In genomic region chr3:106496045-106496721, GRCm38 (mm10) we compare ENCODE assay signal across 8 mouse cellular contexts. TPM values are rescaled to one million over a fixed set of nuclear protein-coding genes. Genes with fewer than 3 reads are reported as not detected.
DNase-seq lines count a peak whose midpoint lies in the region; ATAC-seq and TF ChIP-seq lines count a peak whose summit lies in the region.

No protein-coding gene starts in this region.

- H3K9ac ChIP-seq in kidney, postnatal 0 days (ENCODE audit: low read depth, low read length) = no peak overlapping the region
- H3K9ac ChIP-seq in liver, embryonic 12.5 days = no peak overlapping the region

- no peaks in the 10 kb centered on the region for H3K27me3 ChIP-seq in kidney, postnatal 0 days (ENCODE audit: insufficient read depth, low read length)
- H3K27me3 ChIP-seq in liver, embryonic 12.5 days (replicated peaks) = no peaks in the 10 kb centered on the region
- no peaks in the 10 kb centered on the region for H3K27me3 ChIP-seq in small intestine, adult 2 months (ENCODE audit: control insufficient read depth, insufficient read depth, low read length)

- H3K9me3 ChIP-seq in kidney, postnatal 0 days (replicated peaks; ENCODE audit: low read length) = no peaks in the 10 kb centered on the region
- no peaks in the 10 kb centered on the region for H3K9me3 ChIP-seq in liver, embryonic 12.5 days (replicated peaks)

- no peak overlapping the region for H3K27ac ChIP-seq in kidney, postnatal 0 days
- peak overlapping the region; percentile 84 for H3K27ac ChIP-seq in liver, embryonic 12.5 days
- H3K27ac ChIP-seq in small intestine, adult 2 months (ENCODE audit: insufficient read depth, low read depth, low read length) = peak overlapping the region; percentile 86

- peaks cover 10% of the 10 kb centered on the region; the same call in 1 of the 2 replicates for H3K36me3 ChIP-seq in kidney, postnatal 0 days (ENCODE audit: insufficient read depth, low read length)
- H3K36me3 ChIP-seq in liver, embryonic 12.5 days = peaks cover 18% of the 10 kb centered on the region
- H3K36me3 ChIP-seq in small intestine, adult 2 months (ENCODE audit: control insufficient read depth, insufficient read depth, low read length) = peaks cover 42% of the 10 kb centered on the region

- no peak for TF ChIP-seq POLR2A in small intestine, adult 2 months (IDR thresholded peaks at IDR 0.05; ENCODE audit: low read depth, low read length)

- H3K4me1 ChIP-seq in kidney, postnatal 0 days (replicated peaks; ENCODE audit: insufficient read depth, low read length) = no peaks in the 10 kb centered on the region
- peaks cover 75% of the 10 kb centered on the region for H3K4me1 ChIP-seq in liver, embryonic 12.5 days
- H3K4me1 ChIP-seq in small intestine, adult 2 months (ENCODE audit: control insufficient read depth, insufficient read depth, insufficient read length, low read length) = peaks cover 29% of the 10 kb centered on the region

- no peak for TF ChIP-seq CTCF in kidney, postnatal 0 days (IDR thresholded peaks at IDR 0.05; ENCODE audit: low read depth)
- no peak for TF ChIP-seq CTCF in small intestine, adult 2 months (IDR thresholded peaks at IDR 0.05; ENCODE audit: extremely low read depth, insufficient read length, insufficient replicate concordance, low read depth, low read length)

- no peak overlapping the region for H3K4me2 ChIP-seq in kidney, postnatal 0 days (ENCODE audit: low read length)
- H3K4me2 ChIP-seq in liver, embryonic 12.5 days = peak overlapping the region; percentile 35

- no peak for ATAC-seq in kidney, postnatal 0 days (replicated peaks; ENCODE audit: low FRiP score, low read depth)
- peak; percentile 81 for ATAC-seq in common myeloid progenitor, adult 5-6 weeks (replicated peaks; ENCODE audit: low read depth, poor library complexity, severe bottlenecking)
- ATAC-seq in liver, embryonic 12.5 days = peak; percentile 88

- peak; percentile 12 for DNase-seq in kidney, postnatal 0 days (ENCODE audit: low spot score)
- DNase-seq in kidney, adult 9 months = no peak
- DNase-seq in ovary, postnatal 14 days (ENCODE audit: low spot score) = no peak
- no peak for DNase-seq in cerebellum, adult 9-10 months
- no peak for DNase-seq in urinary bladder, postnatal 25 days (ENCODE audit: low spot score)

- 55% methylated on average over 4 of the region's 4 CpGs for WGBS in kidney, postnatal 0 days
- WGBS in liver, embryonic 12.5 days (ENCODE audit: insufficient replicate concordance) = 16% methylated on average over 4 of the region's 4 CpGs
- 30% methylated on average over 4 of the region's 4 CpGs for WGBS in small intestine, adult 2 months

- no peak overlapping the region for H3K4me3 ChIP-seq in kidney, postnatal 0 days (replicated peaks; ENCODE audit: low read depth, low read length)
- no peak overlapping the region for H3K4me3 ChIP-seq in liver, embryonic 12.5 days
- H3K4me3 ChIP-seq in small intestine, adult 2 months (ENCODE audit: low read depth, low read length) = no peak overlapping the region

RNA-seq across cellular contexts. Expression of gene Dennd2d, which starts 14.0 kb away (rescaled TPM):
- 9.4 and 10.5 TPM in 2 replicates for polyA plus RNA-seq in kidney, postnatal 0 days (2015; fragmentation: Nextera tagmentation; extraction: Ambion mirVana)
- 16.2 and 18.0 TPM in 2 replicates for total RNA-seq in common myeloid progenitor, adult 5-6 weeks (2017)
- polyA plus RNA-seq in liver, embryonic 12.5 days (2016; fragmentation: Nextera tagmentation; extraction: Ambion mirVana) = 4.6 and 4.9 TPM in 2 replicates
- 9.1 and 16.7 TPM in 2 replicates for polyA plus RNA-seq in small intestine, adult 2 months (2012; rRNA removed)

RNA-seq across cellular contexts. Expression of gene Dram2, which starts 51.4 kb away (rescaled TPM):
- polyA plus RNA-seq in kidney, postnatal 0 days (2015; fragmentation: Nextera tagmentation; extraction: Ambion mirVana) = 111 and 118 TPM in 2 replicates
- 14.1 and 21.6 TPM in 2 replicates for total RNA-seq in common myeloid progenitor, adult 5-6 weeks (2017)
- 23.9 and 24.9 TPM in 2 replicates for polyA plus RNA-seq in liver, embryonic 12.5 days (2016; fragmentation: Nextera tagmentation; extraction: Ambion mirVana)
- 12.9 and 21.5 TPM in 2 replicates for polyA plus RNA-seq in small intestine, adult 2 months (2012; rRNA removed)

RNA-seq across cellular contexts. Expression of gene Cept1, which starts 51.4 kb away (rescaled TPM):
- polyA plus RNA-seq in kidney, postnatal 0 days (2015; fragmentation: Nextera tagmentation; extraction: Ambion mirVana) = 57.0 and 60.9 TPM in 2 replicates
- total RNA-seq in common myeloid progenitor, adult 5-6 weeks (2017) = 47.6 and 57.6 TPM in 2 replicates
- 23.2 and 31.3 TPM in 2 replicates for polyA plus RNA-seq in liver, embryonic 12.5 days (2016; fragmentation: Nextera tagmentation; extraction: Ambion mirVana)
- polyA plus RNA-seq in small intestine, adult 2 months (2012; rRNA removed) = 3.9 and 13.2 TPM in 2 replicates
